Mouse (Mus musculus) myocyte (in vitro differentiated cells): ENCODE measurements at regions not wholly inside any gene's neighbourhood (a gene's known extent, or its start where the extent isn't known, plus 50 kb on each side); places are given as distances from the start of the nearest gene placed in this dataset.

Experiments
- MYOG ChIP-seq, 3 experiments: IDR thresholded peaks; one replicate each; pipeline ENCODE4 v1.6.1; 2011; ENCODE audit warnings: control low read depth in 2 of 3, low read depth in 2 of 3, mild to moderate bottlenecking in 2 of 3; ENCODE audit not compliant: insufficient read length in 2 of 3, control insufficient read depth in 1 of 3, insufficient read depth in 1 of 3
- POLR2A ChIP-seq: IDR thresholded peaks from one replicate; pipeline ENCODE4 v1.6.1; 2011; ENCODE audit warnings: low read depth, mild to moderate bottlenecking, control low read depth, moderate library complexity; ENCODE audit not compliant: insufficient read length
- POLR2AphosphoS2 ChIP-seq: IDR thresholded peaks from one replicate; pipeline ENCODE4 v1.6.1; 2011; ENCODE audit warnings: low read depth, control low read depth; ENCODE audit not compliant: insufficient read length
- TCF12 ChIP-seq: IDR thresholded peaks from one replicate; pipeline ENCODE4 v1.6.1; 2011; ENCODE audit warnings: mild to moderate bottlenecking, control low read depth; ENCODE audit not compliant: poor library complexity, insufficient read depth, severe bottlenecking
- USF1 ChIP-seq: IDR thresholded peaks from one replicate; pipeline ENCODE4 v1.6.1; 2011; ENCODE audit warnings: low read depth, mild to moderate bottlenecking, control low read depth, moderate library complexity

GRCm38 (mm10) chr12:106357867-106358266, 347.8 kb downstream of the Vrk1 start:
- TF ChIP-seq POLR2AphosphoS2 (no peak), POLR2A (no peak), TCF12 (no peak), USF1 (no peak), MYOG (IDR thresholded peaks at IDR 0.05; ENCODE audit: control insufficient read depth in 1 of 3, insufficient read depth in 1 of 3, insufficient read length in 2 of 3, low read depth in 2 of 3) (no peak)
